Mouse (Mus musculus): ENCODE results near the gene Actl6a. TPM values are rescaled to one million over a fixed set of nuclear protein-coding genes. Genes with fewer than 3 reads are reported as not detected.

The Actl6a gene
- polyA plus RNA-seq, 1 experiment from 2014 or later, result 49.2 TPM

GRCm38 (mm10) chr3:32748384-32748783 lies 42.3 kb downstream of the Actl6a start:
- no peaks in the 10 kb centered on the region for H3K27me3 ChIP-seq (replicated peaks; ENCODE audit: control insufficient read depth, insufficient read depth, low read length)
- no peaks in the 10 kb centered on the region for H3K4me1 ChIP-seq (replicated peaks; ENCODE audit: control insufficient read depth, insufficient read depth, low read length)
- no peak overlapping the region for H3K4me2 ChIP-seq (replicated peaks; ENCODE audit: low read depth)
- no peaks in the 10 kb centered on the region for H3K9me3 ChIP-seq (ENCODE audit: control insufficient read depth)
- WGBS, result 91% methylated on average over 9 of the region's 9 CpGs
- H3K27ac ChIP-seq (ENCODE audit: low read depth, low read length), result no peak overlapping the region
- H3K9ac ChIP-seq (ENCODE audit: low read depth, low read length), result no peak overlapping the region
- H3K4me3 ChIP-seq (ENCODE audit: low read depth, low read length), result no peak overlapping the region
- H3K36me3 ChIP-seq (ENCODE audit: control insufficient read depth, insufficient read depth), result peaks cover 70% of the 10 kb centered on the region
- ATAC-seq, result no peak
- no peak for TF ChIP-seq CTCF (IDR thresholded peaks at IDR 0.05; ENCODE audit: low read depth)

GRCm38 (mm10) chr3:32749820-32750579 lies 43.9 kb downstream of the Actl6a start:
- Histone ChIP-seq H3K9me3 (ENCODE audit: control insufficient read depth) (no peaks in the 10 kb centered on the region), H3K4me1 (replicated peaks; ENCODE audit: control insufficient read depth, insufficient read depth, low read length) (no peaks in the 10 kb centered on the region), H3K36me3 (ENCODE audit: control insufficient read depth, insufficient read depth) (peaks cover 72% of the 10 kb centered on the region), H3K9ac (ENCODE audit: low read depth, low read length) (no peak overlapping the region), H3K27ac (ENCODE audit: low read depth, low read length) (no peak overlapping the region), H3K4me2 (replicated peaks; ENCODE audit: low read depth) (no peak overlapping the region), H3K4me3 (ENCODE audit: low read depth, low read length) (no peak overlapping the region), H3K27me3 (replicated peaks; ENCODE audit: control insufficient read depth, insufficient read depth, low read length) (no peaks in the 10 kb centered on the region)
- TF ChIP-seq CTCF (IDR thresholded peaks at IDR 0.05; ENCODE audit: low read depth), result no peak
- WGBS, result 93% methylated on average over 4 of the region's 4 CpGs
- no peak for ATAC-seq

- H3K4me1 ChIP-seq (replicated peaks; ENCODE audit: control insufficient read depth, insufficient read depth, low read length), result no peaks in the 10 kb centered on the region
- H3K4me3 ChIP-seq (ENCODE audit: low read depth, low read length), result no peak overlapping the region
- no peak overlapping the region for H3K4me2 ChIP-seq (replicated peaks; ENCODE audit: low read depth)
- no peak for ATAC-seq
- H3K9ac ChIP-seq (ENCODE audit: low read depth, low read length), result no peak overlapping the region
- no peak overlapping the region for H3K27ac ChIP-seq (ENCODE audit: low read depth, low read length)
- TF ChIP-seq CTCF (IDR thresholded peaks at IDR 0.05; ENCODE audit: low read depth), result no peak
- peaks cover 41% of the 10 kb centered on the region for H3K36me3 ChIP-seq (ENCODE audit: control insufficient read depth, insufficient read depth)
- 92% methylated on average over 3 of the region's 3 CpGs for WGBS
- H3K27me3 ChIP-seq (replicated peaks; ENCODE audit: control insufficient read depth, insufficient read depth, low read length), result no peaks in the 10 kb centered on the region
- no peaks in the 10 kb centered on the region for H3K9me3 ChIP-seq (ENCODE audit: control insufficient read depth)
These were observed 48.4 kb downstream of the Actl6a start for GRCm38 (mm10) chr3:32754384-32754915.

GRCm38 (mm10) chr3:32759212-32759611 lies 53.1 kb downstream of the Actl6a start:
- H3K9me3 ChIP-seq (ENCODE audit: control insufficient read depth), result no peaks in the 10 kb centered on the region
- H3K36me3 ChIP-seq (ENCODE audit: control insufficient read depth, insufficient read depth), result no peaks in the 10 kb centered on the region
- H3K27ac ChIP-seq (ENCODE audit: low read depth, low read length), result no peak overlapping the region
- no peak for TF ChIP-seq CTCF (IDR thresholded peaks at IDR 0.05; ENCODE audit: low read depth)
- H3K4me3 ChIP-seq (ENCODE audit: low read depth, low read length), result no peak overlapping the region
- no peak overlapping the region for H3K9ac ChIP-seq (ENCODE audit: low read depth, low read length)
- no peaks in the 10 kb centered on the region for H3K27me3 ChIP-seq (replicated peaks; ENCODE audit: control insufficient read depth, insufficient read depth, low read length)
- H3K4me2 ChIP-seq (replicated peaks; ENCODE audit: low read depth), result no peak overlapping the region
- H3K4me1 ChIP-seq (replicated peaks; ENCODE audit: control insufficient read depth, insufficient read depth, low read length), result no peaks in the 10 kb centered on the region
- ATAC-seq, result no peak
- 73% methylated on average over 5 of the region's 5 CpGs for WGBS

GRCm38 (mm10) chr3:32762962-32763361 lies 56.9 kb downstream of the Actl6a start:
- no peak for TF ChIP-seq CTCF (IDR thresholded peaks at IDR 0.05; ENCODE audit: low read depth)
- no peak overlapping the region for H3K9ac ChIP-seq (ENCODE audit: low read depth, low read length)
- no peak overlapping the region for H3K4me3 ChIP-seq (ENCODE audit: low read depth, low read length)
- no peaks in the 10 kb centered on the region for H3K36me3 ChIP-seq (ENCODE audit: control insufficient read depth, insufficient read depth)
- no peaks in the 10 kb centered on the region for H3K9me3 ChIP-seq (ENCODE audit: control insufficient read depth)
- ATAC-seq, result no peak
- H3K4me2 ChIP-seq (replicated peaks; ENCODE audit: low read depth), result no peak overlapping the region
- H3K4me1 ChIP-seq (replicated peaks; ENCODE audit: control insufficient read depth, insufficient read depth, low read length), result no peaks in the 10 kb centered on the region
- WGBS, result 61% methylated on average over 8 of the region's 8 CpGs
- H3K27ac ChIP-seq (ENCODE audit: low read depth, low read length), result no peak overlapping the region
- no peaks in the 10 kb centered on the region for H3K27me3 ChIP-seq (replicated peaks; ENCODE audit: control insufficient read depth, insufficient read depth, low read length)

- no peak overlapping the region for H3K27ac ChIP-seq (ENCODE audit: low read depth, low read length)
- no peaks in the 10 kb centered on the region for H3K27me3 ChIP-seq (replicated peaks; ENCODE audit: control insufficient read depth, insufficient read depth, low read length)
- no peak for ATAC-seq
- no peak overlapping the region for H3K9ac ChIP-seq (ENCODE audit: low read depth, low read length)
- H3K4me1 ChIP-seq (replicated peaks; ENCODE audit: control insufficient read depth, insufficient read depth, low read length), result no peaks in the 10 kb centered on the region
- TF ChIP-seq CTCF (IDR thresholded peaks at IDR 0.05; ENCODE audit: low read depth), result no peak
- H3K9me3 ChIP-seq (ENCODE audit: control insufficient read depth), result no peaks in the 10 kb centered on the region
- H3K36me3 ChIP-seq (ENCODE audit: control insufficient read depth, insufficient read depth), result no peaks in the 10 kb centered on the region
- no peak overlapping the region for H3K4me3 ChIP-seq (ENCODE audit: low read depth, low read length)
- no peak overlapping the region for H3K4me2 ChIP-seq (replicated peaks; ENCODE audit: low read depth)
- WGBS, result 37% methylated on average over 7 of the region's 7 CpGs
These were observed 57.8 kb downstream of the Actl6a start for GRCm38 (mm10) chr3:32763902-32764301.

Data from intestine, postnatal 0 days (tissue).